Mouse (Mus musculus): ENCODE measurements around the gene Reps1. TPM values are rescaled to one million over a fixed set of nuclear protein-coding genes. Genes with fewer than 3 reads are reported as not detected.

Reps1 gene
- 27.2 and 29.8 TPM in 2 replicates for polyA plus RNA-seq (2014; fragmentation: Nextera tagmentation; extraction: Ambion mirVana)

- Histone ChIP-seq H3K4me3 (ENCODE audit: control insufficient read depth in 1 of 2, insufficient read depth in 1 of 2, low read depth in 1 of 2, low read length in 2 of 2) (peak within 1 kb of the TSS; percentile 97 to 99), H3K4me1 (ENCODE audit: control insufficient read depth in 2 of 2, insufficient read depth in 2 of 2, low read length in 2 of 2) (peaks cover 8 to 42% of the 10 kb centered on the region in 2 experiments), H3K9me3 (ENCODE audit: control insufficient read depth, low read length) (0 out of 2 replicates have a peak, but pooled peaks cover 3% of the 10 kb centered on the region), H3K36me3 (ENCODE audit: control insufficient read depth, insufficient read depth, low read length) (no peaks in the 10 kb centered on the region), H3K27ac (replicated peaks in 1 of 2; ENCODE audit: control insufficient read depth in 1 of 2, insufficient read depth in 1 of 2, low read depth in 2 of 2, low read length in 2 of 2) (peak within 1 kb of the TSS; percentile 87 to 94), H3K4me2 (ENCODE audit: low read length) (peak within 1 kb of the TSS; percentile 77), H3K9ac (ENCODE audit: low read length) (peak within 1 kb of the TSS; percentile 88), H3K27me3 (ENCODE audit: control insufficient read depth, insufficient read depth, low read length) (no peaks in the 10 kb centered on the region)
- WGBS, result under 1% methylated on average over 75 of the region's 90 CpGs
- ATAC-seq (ENCODE audit: insufficient number of reproducible peaks, insufficient read depth, low FRiP score, low read depth), result peak; percentile 63
Measured at GRCm38 (mm10) chr10:18055696-18056390, at the start of gene Reps1. Gene Reps1, plus strand, starts transcription at chr10:18055861.

GRCm38 (mm10) chr10:18006756-18007155 lies 48.9 kb upstream of the Reps1 start:
- no peak overlapping the region for H3K27ac ChIP-seq (replicated peaks in 1 of 2; ENCODE audit: control insufficient read depth in 1 of 2, insufficient read depth in 1 of 2, low read depth in 2 of 2, low read length in 2 of 2)
- 86% methylated on average over 1 of the region's 1 CpGs for WGBS
- no peak overlapping the region for H3K4me2 ChIP-seq (ENCODE audit: low read length)
- no peaks in the 10 kb centered on the region for H3K27me3 ChIP-seq (ENCODE audit: control insufficient read depth, insufficient read depth, low read length)
- H3K36me3 ChIP-seq (ENCODE audit: control insufficient read depth, insufficient read depth, low read length), result peaks cover 26% of the 10 kb centered on the region
- no peaks in the 10 kb centered on the region for H3K4me1 ChIP-seq (ENCODE audit: control insufficient read depth in 2 of 2, insufficient read depth in 2 of 2, low read length in 2 of 2)
- H3K4me3 ChIP-seq (ENCODE audit: control insufficient read depth in 1 of 2, insufficient read depth in 1 of 2, low read depth in 1 of 2, low read length in 2 of 2), result no peak overlapping the region
- no peak for ATAC-seq (ENCODE audit: insufficient number of reproducible peaks, insufficient read depth, low FRiP score, low read depth)
- no peak overlapping the region for H3K9ac ChIP-seq (ENCODE audit: low read length)
- no peaks in the 10 kb centered on the region for H3K9me3 ChIP-seq (ENCODE audit: control insufficient read depth, low read length)

DNA sequence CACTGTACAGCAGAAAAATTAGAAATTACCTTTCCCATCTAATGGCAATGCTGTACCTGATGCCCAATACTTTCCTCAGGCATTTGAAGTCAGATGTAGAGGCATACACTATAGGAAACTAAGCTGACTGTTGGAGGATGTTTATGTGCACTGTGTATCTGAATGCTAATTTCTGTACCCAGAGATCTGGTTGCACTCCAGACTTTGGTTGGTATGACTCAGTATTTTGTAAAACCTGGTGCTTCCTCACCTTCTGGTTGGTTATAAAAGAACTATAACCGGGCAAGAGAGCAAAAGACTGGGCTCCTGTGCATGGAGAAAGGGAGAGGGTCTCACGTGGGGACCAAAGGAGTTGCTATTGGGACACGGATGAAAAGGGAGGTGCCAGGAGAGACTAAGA lies 48.4 kb upstream of the Reps1 start:
- H3K9me3 ChIP-seq (ENCODE audit: control insufficient read depth, low read length), result no peaks in the 10 kb centered on the region
- no peak overlapping the region for H3K4me3 ChIP-seq (ENCODE audit: control insufficient read depth in 1 of 2, insufficient read depth in 1 of 2, low read depth in 1 of 2, low read length in 2 of 2)
- H3K9ac ChIP-seq (ENCODE audit: low read length), result no peak overlapping the region
- H3K36me3 ChIP-seq (ENCODE audit: control insufficient read depth, insufficient read depth, low read length), result peaks cover 31% of the 10 kb centered on the region
- no peak overlapping the region for H3K27ac ChIP-seq (replicated peaks in 1 of 2; ENCODE audit: control insufficient read depth in 1 of 2, insufficient read depth in 1 of 2, low read depth in 2 of 2, low read length in 2 of 2)
- no peaks in the 10 kb centered on the region for H3K27me3 ChIP-seq (ENCODE audit: control insufficient read depth, insufficient read depth, low read length)
- ATAC-seq (ENCODE audit: insufficient number of reproducible peaks, insufficient read depth, low FRiP score, low read depth), result no peak
- no peaks in the 10 kb centered on the region for H3K4me1 ChIP-seq (ENCODE audit: control insufficient read depth in 2 of 2, insufficient read depth in 2 of 2, low read length in 2 of 2)
- 86% methylated on average over 3 of the region's 3 CpGs for WGBS
- H3K4me2 ChIP-seq (ENCODE audit: low read length), result no peak overlapping the region

GRCm38 (mm10) chr10:18008118-18008517 lies 47.5 kb upstream of the Reps1 start:
- ATAC-seq (ENCODE audit: insufficient number of reproducible peaks, insufficient read depth, low FRiP score, low read depth), result no peak
- H3K9me3 ChIP-seq (ENCODE audit: control insufficient read depth, low read length), result no peaks in the 10 kb centered on the region
- H3K4me1 ChIP-seq (ENCODE audit: control insufficient read depth in 2 of 2, insufficient read depth in 2 of 2, low read length in 2 of 2), result no peaks in the 10 kb centered on the region
- H3K9ac ChIP-seq (ENCODE audit: low read length), result no peak overlapping the region
- H3K4me3 ChIP-seq (ENCODE audit: control insufficient read depth in 1 of 2, insufficient read depth in 1 of 2, low read depth in 1 of 2, low read length in 2 of 2), result no peak overlapping the region
- H3K36me3 ChIP-seq (ENCODE audit: control insufficient read depth, insufficient read depth, low read length), result peaks cover 39% of the 10 kb centered on the region
- no peaks in the 10 kb centered on the region for H3K27me3 ChIP-seq (ENCODE audit: control insufficient read depth, insufficient read depth, low read length)
- no peak overlapping the region for H3K4me2 ChIP-seq (ENCODE audit: low read length)
- H3K27ac ChIP-seq (replicated peaks in 1 of 2; ENCODE audit: control insufficient read depth in 1 of 2, insufficient read depth in 1 of 2, low read depth in 2 of 2, low read length in 2 of 2), result no peak overlapping the region

- WGBS, result 73% methylated on average over 1 of the region's 1 CpGs
- H3K9ac ChIP-seq (ENCODE audit: low read length), result no peak overlapping the region
- peaks cover 49% of the 10 kb centered on the region for H3K36me3 ChIP-seq (ENCODE audit: control insufficient read depth, insufficient read depth, low read length)
- H3K27me3 ChIP-seq (ENCODE audit: control insufficient read depth, insufficient read depth, low read length), result no peaks in the 10 kb centered on the region
- no peaks in the 10 kb centered on the region for H3K4me1 ChIP-seq (ENCODE audit: control insufficient read depth in 2 of 2, insufficient read depth in 2 of 2, low read length in 2 of 2)
- no peak for ATAC-seq (ENCODE audit: insufficient number of reproducible peaks, insufficient read depth, low FRiP score, low read depth)
- no peak overlapping the region for H3K27ac ChIP-seq (replicated peaks in 1 of 2; ENCODE audit: control insufficient read depth in 1 of 2, insufficient read depth in 1 of 2, low read depth in 2 of 2, low read length in 2 of 2)
- no peak overlapping the region for H3K4me2 ChIP-seq (ENCODE audit: low read length)
- no peaks in the 10 kb centered on the region for H3K9me3 ChIP-seq (ENCODE audit: control insufficient read depth, low read length)
- H3K4me3 ChIP-seq (ENCODE audit: control insufficient read depth in 1 of 2, insufficient read depth in 1 of 2, low read depth in 1 of 2, low read length in 2 of 2), result no peak overlapping the region
Measured at GRCm38 (mm10) chr10:18009744-18010143, 45.9 kb upstream of the Reps1 start.

- WGBS, result 88% methylated on average over 5 of the region's 5 CpGs
- H3K9ac ChIP-seq (ENCODE audit: low read length), result no peak overlapping the region
- no peaks in the 10 kb centered on the region for H3K9me3 ChIP-seq (ENCODE audit: control insufficient read depth, low read length)
- no peak overlapping the region for H3K4me3 ChIP-seq (ENCODE audit: control insufficient read depth in 1 of 2, insufficient read depth in 1 of 2, low read depth in 1 of 2, low read length in 2 of 2)
- peaks cover 66% of the 10 kb centered on the region for H3K36me3 ChIP-seq (ENCODE audit: control insufficient read depth, insufficient read depth, low read length)
- no peak overlapping the region for H3K27ac ChIP-seq (replicated peaks in 1 of 2; ENCODE audit: control insufficient read depth in 1 of 2, insufficient read depth in 1 of 2, low read depth in 2 of 2, low read length in 2 of 2)
- no peaks in the 10 kb centered on the region for H3K4me1 ChIP-seq (ENCODE audit: control insufficient read depth in 2 of 2, insufficient read depth in 2 of 2, low read length in 2 of 2)
- ATAC-seq (ENCODE audit: insufficient number of reproducible peaks, insufficient read depth, low FRiP score, low read depth), result no peak
- H3K27me3 ChIP-seq (ENCODE audit: control insufficient read depth, insufficient read depth, low read length), result no peaks in the 10 kb centered on the region
- no peak overlapping the region for H3K4me2 ChIP-seq (ENCODE audit: low read length)
Measured at GRCm38 (mm10) chr10:18011761-18012160, 43.9 kb upstream of the Reps1 start.

DNA sequence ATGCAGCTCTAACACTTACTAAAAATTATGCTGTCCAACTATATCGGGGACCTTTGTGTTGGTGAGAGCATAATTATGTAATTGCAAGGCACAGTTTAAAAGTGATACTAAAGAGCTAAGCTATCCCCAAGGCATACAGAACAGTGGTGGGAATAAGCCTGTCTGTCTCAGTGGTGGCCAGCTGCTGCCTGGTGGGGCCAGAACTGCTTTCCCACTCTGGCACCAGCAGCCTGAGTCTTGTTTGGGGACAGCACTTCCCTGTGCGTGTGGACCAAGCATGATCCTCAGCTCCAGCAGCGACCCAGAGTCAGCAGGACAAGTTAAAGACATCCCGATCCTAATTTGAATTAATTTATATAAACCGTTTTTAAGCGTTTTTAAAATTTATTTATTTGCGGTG lies 35.2 kb upstream of the Reps1 start:
- Histone ChIP-seq H3K9me3 (ENCODE audit: control insufficient read depth, low read length) (no peaks in the 10 kb centered on the region), H3K9ac (ENCODE audit: low read length) (no peak overlapping the region), H3K36me3 (ENCODE audit: control insufficient read depth, insufficient read depth, low read length) (peaks cover 31% of the 10 kb centered on the region), H3K4me1 (ENCODE audit: control insufficient read depth in 2 of 2, insufficient read depth in 2 of 2, low read length in 2 of 2) (0 out of 4 replicates have a peak, but pooled peaks cover 0 to 5% of the 10 kb centered on the region in 2 experiments), H3K4me3 (ENCODE audit: control insufficient read depth in 1 of 2, insufficient read depth in 1 of 2, low read depth in 1 of 2, low read length in 2 of 2) (no peak overlapping the region), H3K27me3 (ENCODE audit: control insufficient read depth, insufficient read depth, low read length) (no peaks in the 10 kb centered on the region), H3K27ac (replicated peaks in 1 of 2; ENCODE audit: control insufficient read depth in 1 of 2, insufficient read depth in 1 of 2, low read depth in 2 of 2, low read length in 2 of 2) (no peak overlapping the region), H3K4me2 (ENCODE audit: low read length) (no peak overlapping the region)
- WGBS, result 88% methylated on average over 7 of the region's 7 CpGs
- no peak for ATAC-seq (ENCODE audit: insufficient number of reproducible peaks, insufficient read depth, low FRiP score, low read depth)

- H3K4me1 ChIP-seq (ENCODE audit: control insufficient read depth in 2 of 2, insufficient read depth in 2 of 2, low read length in 2 of 2), result 0 out of 4 replicates have a peak, but pooled peaks cover 0 to 5% of the 10 kb centered on the region in 2 experiments
- H3K36me3 ChIP-seq (ENCODE audit: control insufficient read depth, insufficient read depth, low read length), result peaks cover 30% of the 10 kb centered on the region
- peak overlapping the region; percentile 75 for H3K4me2 ChIP-seq (ENCODE audit: low read length)
- H3K4me3 ChIP-seq (ENCODE audit: control insufficient read depth in 1 of 2, insufficient read depth in 1 of 2, low read depth in 1 of 2, low read length in 2 of 2), result peak overlapping the region in 1 of 2 experiments; percentile 82; a peak in 1 of 4 replicates
- no peaks in the 10 kb centered on the region for H3K9me3 ChIP-seq (ENCODE audit: control insufficient read depth, low read length)
- WGBS, result 87% methylated on average over 1 of the region's 1 CpGs
- ATAC-seq (ENCODE audit: insufficient number of reproducible peaks, insufficient read depth, low FRiP score, low read depth), result no peak
- no peaks in the 10 kb centered on the region for H3K27me3 ChIP-seq (ENCODE audit: control insufficient read depth, insufficient read depth, low read length)
- no peak overlapping the region for H3K9ac ChIP-seq (ENCODE audit: low read length)
- no peak overlapping the region for H3K27ac ChIP-seq (replicated peaks in 1 of 2; ENCODE audit: control insufficient read depth in 1 of 2, insufficient read depth in 1 of 2, low read depth in 2 of 2, low read length in 2 of 2)
Measured at GRCm38 (mm10) chr10:18020846-18021245, 34.8 kb upstream of the Reps1 start.
